Mouse (Mus musculus) cerebellum, adult 2 months (tissue): ENCODE results near the gene Oit1.

Experiments
- CTCF ChIP-seq: fragments of 200-500 bp; IDR thresholded peaks from 2 replicates; pipeline ENCODE4 v1.5.1; 2011; ENCODE audit warnings: low read depth, mild to moderate bottlenecking, control low read depth, low read length, moderate library complexity, borderline replicate concordance; ENCODE audit not compliant: insufficient read depth
- POLR2A ChIP-seq: fragments of 200-500 bp; IDR thresholded peaks from 2 replicates; pipeline ENCODE4 v1.6.1; 2011; ENCODE audit warnings: low read length, control low read depth, borderline replicate concordance; ENCODE audit not compliant: insufficient read depth

GRCm38 (mm10) chr14:8329552-8329951 lies 49.0 kb downstream of the Oit1 start:
- TF ChIP-seq CTCF (no peak), POLR2A (no peak)
